Mouse (Mus musculus) kidney, adult 2 months (tissue): ENCODE measurements around the gene Tinagl1. TPM values are rescaled to one million over a fixed set of nuclear protein-coding genes. Genes with fewer than 3 reads are reported as not detected.

Source experiments
- DNase-seq: peaks from one replicate; pipeline ENCODE4 v3.0.0; 2021
- H3K27ac ChIP-seq: fragments of 200-500 bp; 2 replicates; pipeline ENCODE4 v1.5.1; 2012; ENCODE audit warnings: low read depth, low read length, control low read depth, inconsistent platforms; ENCODE audit not compliant: insufficient read depth
- H3K27me3 ChIP-seq: fragments of 200-500 bp; replicated peaks from 2 replicates; pipeline ENCODE4 v1.6.1; 2012; ENCODE audit warnings: mild to moderate bottlenecking, moderate library complexity, low read length, inconsistent platforms; ENCODE audit not compliant: control insufficient read depth, insufficient read depth
- H3K36me3 ChIP-seq: fragments of 200-500 bp; 2 replicates; pipeline ENCODE4 v1.6.1; 2012; ENCODE audit warnings: mild to moderate bottlenecking, moderate library complexity, low read length, inconsistent platforms; ENCODE audit not compliant: control insufficient read depth, insufficient read depth
- H3K4me1 ChIP-seq: fragments of 200-500 bp; 2 replicates; pipeline ENCODE4 v1.6.1; 2011; ENCODE audit warnings: low read length; ENCODE audit not compliant: control insufficient read depth, insufficient read depth
- H3K4me3 ChIP-seq: fragments of 200-500 bp; 2 replicates; pipeline ENCODE4 v1.5.1; 2011; ENCODE audit warnings: mild to moderate bottlenecking, low read depth, low read length, control low read depth; ENCODE audit not compliant: insufficient read depth
- CTCF ChIP-seq: fragments of 200-500 bp; conservative IDR thresholded peaks from 2 replicates; pipeline ENCODE4 v1.5.1; 2011; ENCODE audit warnings: low read depth, mild to moderate bottlenecking, control low read depth, low read length, moderate library complexity, mixed read lengths; ENCODE audit not compliant: insufficient read depth, insufficient read length
- POLR2A ChIP-seq: fragments of 200-500 bp; IDR thresholded peaks from one replicate; pipeline ENCODE4 v1.6.1; 2011; ENCODE audit warnings: low read depth, low read length, control low read depth
- WGBS: fragments of 180-500 bp; shearing (Covaris S2); methylation state at CpG from one replicate; pipeline ENCODE4 v1.1.7; 2018; 5-methylcytosine and 5-hydroxymethylcytosine counted together
- polyA plus RNA-seq: library from polyadenylated mRNA; depleted of rRNA; stranded (reverse); fragments of >200 nt; gene quantifications from 2 replicates; pipeline ENCODE4 v1.2.3, GENCODE M21; 2012

Gene Tinagl1
- polyA plus RNA-seq, 1 experiment: 118 TPM

- Histone ChIP-seq H3K4me1 (peaks cover 3% of the 10 kb centered on the region; the same call in 1 of the 2 replicates), H3K36me3 (no peaks in the 10 kb centered on the region), H3K27ac (no peak overlapping the region), H3K27me3 (no peaks in the 10 kb centered on the region), H3K4me3 (no peak overlapping the region)
- TF ChIP-seq POLR2A (no peak), CTCF (peak; percentile 98)
- DNase-seq: peak; percentile 91
- 4% methylated on average over 13 of the region's 13 CpGs for WGBS
Observed at GRCm38 (mm10) chr4:130188806-130189297, 13.9 kb upstream of the Tinagl1 start.

GRCm38 (mm10) chr4:130186891-130187290 lies 12.0 kb upstream of the Tinagl1 start:
- Histone ChIP-seq H3K4me3 (no peak overlapping the region), H3K4me1 (no peaks in the 10 kb centered on the region), H3K27ac (no peak overlapping the region), H3K36me3 (no peaks in the 10 kb centered on the region), H3K27me3 (no peaks in the 10 kb centered on the region)
- DNase-seq: no peak
- 67% methylated on average over 12 of the region's 12 CpGs for WGBS
- no peak for TF ChIP-seq CTCF
- no peak for TF ChIP-seq POLR2A

DNA sequence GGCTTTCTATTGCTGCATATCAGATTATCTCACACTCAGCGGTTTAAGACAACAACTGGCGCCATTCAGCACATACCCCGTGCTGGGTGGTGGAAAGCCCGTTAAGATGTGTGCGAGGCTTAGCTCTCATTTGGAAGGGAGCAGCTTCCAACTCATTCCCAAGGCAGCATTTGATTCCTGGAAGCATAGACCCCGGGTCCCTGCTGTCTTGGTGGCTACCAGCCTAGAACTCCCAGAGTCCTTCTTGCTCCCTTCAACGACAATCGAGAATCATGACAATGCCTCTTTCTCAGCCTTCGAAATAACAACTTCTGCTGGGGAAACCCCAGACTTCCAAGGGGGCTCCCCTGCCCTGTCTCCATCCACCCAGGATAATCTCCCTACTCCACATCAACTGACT lies 11.5 kb upstream of the Tinagl1 start:
- H3K27me3 ChIP-seq: no peaks in the 10 kb centered on the region
- no peak overlapping the region for H3K27ac ChIP-seq
- TF ChIP-seq CTCF (no peak), POLR2A (no peak)
- DNase-seq: no peak
- no peak overlapping the region for H3K4me3 ChIP-seq
- H3K4me1 ChIP-seq: no peaks in the 10 kb centered on the region
- no peaks in the 10 kb centered on the region for H3K36me3 ChIP-seq
- WGBS: 85% methylated on average over 9 of the region's 9 CpGs

GRCm38 (mm10) chr4:130183879-130184278 lies 9.0 kb upstream of the Tinagl1 start:
- no peaks in the 10 kb centered on the region for H3K27me3 ChIP-seq
- H3K36me3 ChIP-seq: no peaks in the 10 kb centered on the region
- DNase-seq: no peak
- no peaks in the 10 kb centered on the region for H3K4me1 ChIP-seq
- H3K27ac ChIP-seq: no peak overlapping the region
- no peak overlapping the region for H3K4me3 ChIP-seq
- 90% methylated on average over 5 of the region's 5 CpGs for WGBS
- TF ChIP-seq POLR2A (no peak), CTCF (no peak)

- no peak for DNase-seq
- no peaks in the 10 kb centered on the region for H3K36me3 ChIP-seq
- 88% methylated on average over 13 of the region's 13 CpGs for WGBS
- H3K27ac ChIP-seq: no peak overlapping the region
- TF ChIP-seq POLR2A: no peak
- no peak for TF ChIP-seq CTCF
- H3K4me3 ChIP-seq: no peak overlapping the region
- no peaks in the 10 kb centered on the region for H3K4me1 ChIP-seq
- H3K27me3 ChIP-seq: no peaks in the 10 kb centered on the region
Observed at GRCm38 (mm10) chr4:130183023-130183422, 8.1 kb upstream of the Tinagl1 start.

DNA sequence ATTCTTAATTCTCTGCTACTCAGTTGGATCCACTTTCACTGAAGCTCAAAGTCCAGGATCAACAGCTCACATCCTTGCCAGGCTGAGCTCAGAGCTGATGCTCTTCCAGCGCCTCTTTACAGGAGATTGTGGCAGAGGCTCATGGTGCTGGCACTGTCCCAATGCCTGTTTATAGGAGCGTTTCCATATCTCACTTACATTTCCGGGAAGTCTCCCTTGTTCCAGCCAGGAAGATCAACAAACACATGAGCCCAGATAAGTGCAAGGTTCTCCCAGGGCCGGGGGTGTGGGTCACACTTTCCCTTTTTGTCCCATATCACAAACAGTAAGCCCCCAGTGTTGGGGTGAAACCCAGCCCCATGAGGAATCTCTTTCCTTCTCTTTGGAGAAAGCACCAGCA lies 7.0 kb upstream of the Tinagl1 start:
- no peak for TF ChIP-seq POLR2A
- H3K36me3 ChIP-seq: no peaks in the 10 kb centered on the region
- H3K27ac ChIP-seq: no peak overlapping the region
- H3K4me1 ChIP-seq: peaks cover 8% of the 10 kb centered on the region
- H3K4me3 ChIP-seq: no peak overlapping the region
- peak; percentile 71 for DNase-seq
- 42% methylated on average over 4 of the region's 4 CpGs for WGBS
- no peaks in the 10 kb centered on the region for H3K27me3 ChIP-seq

GRCm38 (mm10) chr4:130180909-130181602 lies 6.1 kb upstream of the Tinagl1 start:
- Histone ChIP-seq H3K27ac (no peak overlapping the region), H3K36me3 (no peaks in the 10 kb centered on the region), H3K4me3 (no peak overlapping the region), H3K27me3 (no peaks in the 10 kb centered on the region), H3K4me1 (peaks cover 11% of the 10 kb centered on the region)
- WGBS: 89% methylated on average over 7 of the region's 7 CpGs
- TF ChIP-seq POLR2A: no peak
- no peak for TF ChIP-seq CTCF
- no peak for DNase-seq

DNA sequence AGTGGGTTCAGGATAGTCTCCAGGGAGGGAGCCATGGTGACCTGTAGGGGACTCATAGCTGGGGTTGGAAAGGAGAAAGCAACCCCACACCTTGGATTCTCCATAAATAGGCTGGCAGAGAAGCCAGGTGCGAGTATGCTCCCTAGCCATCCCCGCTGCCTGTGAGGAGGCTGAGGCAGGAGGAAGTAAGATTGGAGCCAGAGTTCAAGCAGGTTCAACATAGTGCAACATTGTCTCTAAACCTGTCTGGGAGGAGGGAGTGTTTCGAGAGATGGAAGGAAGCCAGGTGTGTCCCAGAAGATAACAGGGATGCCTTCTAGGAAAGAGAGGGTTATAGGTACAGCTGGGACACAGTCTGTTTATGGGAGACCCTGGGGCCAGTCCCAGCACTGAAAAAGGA lies 5.0 kb upstream of the Tinagl1 start:
- Histone ChIP-seq H3K27me3 (no peaks in the 10 kb centered on the region), H3K27ac (no peak overlapping the region), H3K4me1 (peaks cover 11% of the 10 kb centered on the region), H3K4me3 (no peak overlapping the region), H3K36me3 (no peaks in the 10 kb centered on the region)
- 88% methylated on average over 3 of the region's 3 CpGs for WGBS
- no peak for DNase-seq
- no peak for TF ChIP-seq POLR2A
- TF ChIP-seq CTCF: no peak
